Mouse (Mus musculus) neural tube, embryonic 11.5 days (tissue): Measurements from ENCODE around the gene Nup188. TPM values are rescaled to one million over a fixed set of nuclear protein-coding genes. Genes with fewer than 3 reads are reported as not detected.
A peak's percentile ranks its signal among the peaks of the same experiment; 100 is the strongest.

ENCODE experiments used
- ATAC-seq: fragments of 200-750 bp; cut with Nextera tagmentation; 2 replicates; pipeline ENCODE4 v1.8.0; 2017; ENCODE audit warnings: moderate number of reproducible peaks, mild to moderate bottlenecking, moderate TSS enrichment, moderate library complexity; ENCODE audit not compliant: insufficient read depth, low FRiP score, low TSS enrichment
- DNase-seq: peaks from one replicate; pipeline ENCODE4 v3.0.0-alpha.2; 2015; ENCODE audit warnings: low spot score
- H3K27ac ChIP-seq: fragments of 300-500 bp; sonication (generic); 2 replicates; pipeline ENCODE4 v1.5.1; 2014; ENCODE audit warnings: low read depth, mild to moderate bottlenecking, low read length
- H3K27me3 ChIP-seq: fragments of 300-500 bp; sonication (generic); 2 replicates; pipeline ENCODE4 v1.6.1; 2014; ENCODE audit warnings: mild to moderate bottlenecking, low read length, mixed read lengths; ENCODE audit not compliant: control insufficient read depth, insufficient read depth
- H3K36me3 ChIP-seq: fragments of 300-500 bp; sonication (generic); 2 replicates; pipeline ENCODE4 v1.6.1; 2014; ENCODE audit warnings: mild to moderate bottlenecking, low read length, moderate library complexity, mixed read lengths; ENCODE audit not compliant: control insufficient read depth, insufficient read depth
- H3K4me1 ChIP-seq: fragments of 300-500 bp; sonication (generic); 2 replicates; pipeline ENCODE4 v1.6.1; 2014; ENCODE audit warnings: low read length, mixed read lengths; ENCODE audit not compliant: control insufficient read depth, insufficient read depth
- H3K4me2 ChIP-seq: fragments of 300-500 bp; sonication (generic); 2 replicates; pipeline ENCODE4 v1.6.1; 2014; ENCODE audit warnings: low read depth, mild to moderate bottlenecking, moderate library complexity
- H3K4me3 ChIP-seq: fragments of 300-500 bp; sonication (generic); 2 replicates; pipeline ENCODE4 v1.5.1; 2014; ENCODE audit warnings: low read depth, low read length
- H3K9ac ChIP-seq: fragments of 300-500 bp; sonication (generic); 2 replicates; pipeline ENCODE4 v1.6.1; 2014; ENCODE audit warnings: mild to moderate bottlenecking, low read length
- H3K9me3 ChIP-seq: fragments of 300-500 bp; sonication (generic); 2 replicates; pipeline ENCODE4 v1.6.1; 2016; ENCODE audit warnings: low read length; ENCODE audit not compliant: control insufficient read depth
- WGBS: fragments of 180-500 bp; shearing (Covaris S2); extraction: QIAGEN DNeasy Blood & Tissue Kit; methylation state at CpG from one replicate; pipeline ENCODE4 v1.1.7; 2014; 5-methylcytosine and 5-hydroxymethylcytosine counted together
- microRNA-seq: library from miRNA; unstranded; fragments of <30 nt; microRNA quantifications from one replicate; pipeline ENCODE4, GENCODE M21; 2016
- polyA plus RNA-seq: library from polyadenylated mRNA; unstranded; fragments of >200 nt; fragmentation: Nextera tagmentation; extraction: Ambion mirVana; gene quantifications from 2 replicates; pipeline ENCODE4 v1.2.1, GENCODE M21; 2014

The Nup188 gene
- polyA plus RNA-seq, 1 experiment from 2014 or later, result 60.0 TPM

GRCm38 (mm10) chr2:30392577-30393369 lies 106.6 kb downstream of the Nup188 start:
- ATAC-seq (peak; percentile 77), DNase-seq (peak; percentile 94)
- Histone ChIP-seq H3K4me1 (peaks cover 11% of the 10 kb centered on the region), H3K9ac (peak overlapping the region; percentile 66), H3K4me2 (peak overlapping the region; percentile 74), H3K36me3 (peaks cover 3% of the 10 kb centered on the region), H3K4me3 (peak overlapping the region; percentile 86), H3K27me3 (no peaks in the 10 kb centered on the region), H3K27ac (peak overlapping the region; percentile 86), H3K9me3 (no peaks in the 10 kb centered on the region)
- under 1% methylated on average over 42 of the region's 54 CpGs for WGBS

DNA sequence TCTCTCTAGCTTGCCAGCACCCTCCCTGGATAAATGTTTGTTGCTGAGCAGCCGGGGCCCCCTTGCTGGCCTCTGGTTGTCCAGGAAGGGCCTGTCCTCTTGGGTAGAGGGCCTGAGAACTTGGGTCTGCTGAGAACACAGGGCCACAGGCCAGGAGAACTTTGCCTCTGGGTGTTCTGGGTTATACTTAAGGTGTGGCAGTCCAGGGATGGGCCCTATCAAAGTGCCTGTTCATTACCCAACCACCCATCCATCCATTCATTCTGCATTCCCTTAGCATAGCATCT lies 107.1 kb downstream of the Nup188 start:
- DNase-seq, result no peak
- H3K4me1 ChIP-seq, result peaks cover 11% of the 10 kb centered on the region
- ATAC-seq, result no peak
- H3K4me3 ChIP-seq, result peak overlapping the region; percentile 86
- H3K9ac ChIP-seq, result peak overlapping the region; percentile 66
- peaks cover 3% of the 10 kb centered on the region for H3K36me3 ChIP-seq
- 69% methylated on average over 1 of the region's 1 CpGs for WGBS
- H3K9me3 ChIP-seq, result no peaks in the 10 kb centered on the region
- no peak overlapping the region for H3K27ac ChIP-seq
- H3K4me2 ChIP-seq, result peak overlapping the region; percentile 74
- H3K27me3 ChIP-seq, result no peaks in the 10 kb centered on the region

Small RNAs within 50 kb of the gene (microRNA-seq; reads per million reads assigned to microRNA genes)
- not detected for gene Gm47292

Other genes starting within 250 kb of the Nup188 start
- 29.3 and 30.6 TPM in 2 replicates for gene Wdr34, start 237.5 kb upstream of the Nup188 start, polyA plus RNA-seq
- 647 and 654 TPM in 2 replicates for gene Set, start 229.0 kb upstream of the Nup188 start, polyA plus RNA-seq
- 6.7 and 7.0 TPM in 2 replicates for gene Pkn3, start 208.7 kb upstream of the Nup188 start, polyA plus RNA-seq
- gene Zdhhc12, start 192.7 kb upstream of the Nup188 start, polyA plus RNA-seq, result 28.3 and 31.1 TPM in 2 replicates
- 5.4 and 5.9 TPM in 2 replicates for gene Zer1, start 161.8 kb upstream of the Nup188 start, polyA plus RNA-seq
- 12.4 and 15.3 TPM in 2 replicates for gene Tbc1d13, start 152.7 kb upstream of the Nup188 start, polyA plus RNA-seq
- 14.6 and 15.2 TPM in 2 replicates for gene Endog, start 114.9 kb upstream of the Nup188 start, polyA plus RNA-seq
- 70.8 and 75.2 TPM in 2 replicates for gene Spout1, start 107.9 kb upstream of the Nup188 start, polyA plus RNA-seq
- 10.5 and 12.0 TPM in 2 replicates for gene Kyat1, start 80.5 kb upstream of the Nup188 start, polyA plus RNA-seq
- 46.6 and 49.7 TPM in 2 replicates for gene Lrrc8a, start 48.7 kb upstream of the Nup188 start, polyA plus RNA-seq
- gene Gm28035, start 45.8 kb upstream of the Nup188 start, polyA plus RNA-seq, result 0.17 TPM in 1 of 2 replicates, not detected in the other
- gene Phyhd1, start 20.2 kb upstream of the Nup188 start, polyA plus RNA-seq, result 2.3 and 2.5 TPM in 2 replicates
- gene Gm28038, start 5.4 kb upstream of the Nup188 start, polyA plus RNA-seq, result not detected in 2 replicates
- gene Dolk, start 63 bp upstream of the Nup188 start, polyA plus RNA-seq, result 23.9 and 27.9 TPM in 2 replicates
- gene Sh3glb2, start 72.9 kb downstream of the Nup188 start, polyA plus RNA-seq, result 58.2 and 61.6 TPM in 2 replicates
- 23.2 and 27.5 TPM in 2 replicates for gene Miga2, start 77.8 kb downstream of the Nup188 start, polyA plus RNA-seq
- gene Dolpp1, start 105.9 kb downstream of the Nup188 start, polyA plus RNA-seq, result 48.6 and 51.1 TPM in 2 replicates
- 27.4 and 29.1 TPM in 2 replicates for gene Crat, start 129.4 kb downstream of the Nup188 start, polyA plus RNA-seq
- gene Ptpa, start 129.6 kb downstream of the Nup188 start, polyA plus RNA-seq, result 63.2 and 64.2 TPM in 2 replicates
- gene Ier5l, start 187.8 kb downstream of the Nup188 start, polyA plus RNA-seq, result 10.5 and 11.9 TPM in 2 replicates